Mouse (Mus musculus) inflammation-experienced regulatory T-cells, adult 6 months (primary cell): ENCODE data around the gene Lrg1. TPM values are rescaled to one million over a fixed set of nuclear protein-coding genes. Genes with fewer than 3 reads are reported as not detected.

Source experiments
- ATAC-seq: one replicate; pipeline ENCODE4 v1.8.0; 2017
- polyA plus RNA-seq, 3 experiments: library from polyadenylated mRNA; unstranded; fragments of 100-300 nt; shearing (Covaris generic); gene quantifications; one replicate each; pipeline ENCODE4 v1.2.1; 2017

The Lrg1 gene
- polyA plus RNA-seq, 3 experiments from 2014 or later = not detected

DNA sequence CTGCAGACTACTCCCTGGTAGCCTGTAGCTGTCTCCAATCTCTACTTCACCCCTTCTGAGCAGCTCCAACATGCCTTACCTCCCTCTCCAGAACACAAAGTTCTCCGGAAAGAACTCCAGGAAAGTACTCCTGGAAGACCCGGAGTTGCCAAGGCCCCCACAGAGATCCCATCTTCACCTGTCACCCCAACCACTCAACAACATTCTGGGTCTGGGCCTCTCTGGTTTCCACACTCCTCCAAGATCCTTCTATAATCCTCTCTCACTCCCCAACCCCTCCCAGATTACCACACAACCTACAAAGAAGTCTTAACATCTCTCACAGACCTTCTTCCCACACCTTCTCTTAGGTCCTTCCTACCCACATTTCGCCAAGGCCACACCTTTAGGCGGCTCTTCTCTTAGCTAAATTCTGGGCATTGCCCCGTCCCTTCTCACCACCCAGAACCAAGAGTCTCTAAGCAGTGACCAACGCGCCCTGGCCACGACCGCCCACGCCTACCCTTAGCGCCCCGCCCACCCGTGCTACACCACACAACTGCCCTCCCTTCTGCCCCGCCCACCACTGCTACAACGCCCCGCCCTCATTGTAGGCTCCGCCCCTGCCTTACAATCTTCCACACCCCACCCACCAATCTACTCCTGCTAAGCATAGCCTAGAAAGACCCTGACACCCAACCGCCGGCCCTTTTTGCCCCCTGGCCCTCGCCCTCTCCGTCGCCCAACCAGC is 47.5 kb downstream of the Lrg1 start:
- no peak for ATAC-seq

DNA sequence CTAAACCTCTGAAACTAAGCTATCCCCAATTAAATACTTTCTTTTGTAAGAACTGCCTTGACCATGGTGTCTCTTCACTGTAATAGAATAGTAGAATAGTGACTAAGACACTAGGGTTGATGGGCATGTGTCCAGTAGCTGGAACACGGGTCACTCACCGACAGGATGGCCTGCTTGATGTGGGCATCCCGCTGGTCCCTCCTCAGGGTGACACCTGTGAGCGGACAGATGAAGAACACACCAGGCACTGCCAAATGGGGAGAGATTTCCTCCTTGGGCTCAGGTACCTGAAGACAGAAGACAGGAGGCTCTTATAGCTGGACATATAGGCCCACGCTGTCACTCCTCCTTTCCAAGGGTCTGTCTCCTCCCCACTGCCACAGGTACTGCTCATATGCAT is 49.6 kb downstream of the Lrg1 start:
- ATAC-seq = no peak

DNA sequence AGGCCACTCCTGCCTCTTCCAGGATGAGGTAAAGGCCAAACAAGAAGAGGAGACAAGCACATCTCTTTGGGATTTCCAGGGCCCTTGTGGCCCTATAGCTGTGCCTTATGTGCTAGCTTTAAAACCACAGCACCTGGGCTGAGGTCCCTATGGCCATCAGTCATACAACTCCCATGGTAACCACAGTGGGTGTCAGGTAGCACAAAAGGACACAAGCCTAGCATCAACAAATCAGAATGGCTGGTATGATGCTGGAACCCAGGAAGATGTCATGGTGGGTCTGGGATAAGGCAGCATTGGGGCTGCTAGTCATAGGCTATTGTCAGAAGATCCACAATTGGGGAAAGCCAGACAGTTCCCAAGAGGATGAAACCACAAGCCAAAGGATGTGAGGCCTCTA is 50.7 kb downstream of the Lrg1 start:
- no peak for ATAC-seq

Other genes starting within 250 kb of the Lrg1 start
- 10 to 100 TPM; 13.0 to 18.7 (median 15.8) TPM for gene Zfp119a, start 243.1 kb downstream of the Lrg1 start, polyA plus RNA-seq
- gene Zfp959, start 229.9 kb downstream of the Lrg1 start, polyA plus RNA-seq = 10 to 100 TPM; 26.9 to 35.6 (median 29.1) TPM
- gene Zfp119b, start 172.5 kb downstream of the Lrg1 start, polyA plus RNA-seq = 10 to 100 TPM in 2 of 3 experiments, 1 to 10 TPM in 1; 8.1 to 20.3 (median 17.7) TPM
- 10 to 100 TPM; 50.3 to 70.8 (median 50.4) TPM for gene Ebi3, start 169.4 kb downstream of the Lrg1 start, polyA plus RNA-seq
- gene Yju2, start 162.9 kb downstream of the Lrg1 start, polyA plus RNA-seq = 10 to 100 TPM; 25.6 to 36.5 (median 33.0) TPM
- gene Shd, start 151.5 kb downstream of the Lrg1 start, polyA plus RNA-seq = under 1 TPM in 1 of 3 experiments, not detected in 2; 0.40 TPM
- gene Fsd1, start 135.5 kb downstream of the Lrg1 start, polyA plus RNA-seq = under 1 TPM in 1 of 3 experiments, not detected in 2; 0.98 TPM
- under 1 TPM in 1 of 3 experiments, not detected in 2; 0.30 TPM for gene Stap2, start 116.4 kb downstream of the Lrg1 start, polyA plus RNA-seq
- 10 to 100 TPM in 2 of 3 experiments, 1 to 10 TPM in 1; 8.3 to 24.2 (median 17.4) TPM for gene Mpnd, start 116.3 kb downstream of the Lrg1 start, polyA plus RNA-seq
- 10 to 100 TPM; 86.9 to 93.6 (median 91.6) TPM for gene Sh3gl1, start 85.4 kb downstream of the Lrg1 start, polyA plus RNA-seq
- gene Chaf1a, start 81.6 kb downstream of the Lrg1 start, polyA plus RNA-seq = 1 to 10 TPM in 2 of 3 experiments, under 1 TPM in 1; 0.63 to 3.6 (median 1.3) TPM
- gene Ubxn6, start 47.0 kb downstream of the Lrg1 start, polyA plus RNA-seq = 10 to 100 TPM; 28.7 to 41.6 (median 34.2) TPM
- 10 to 100 TPM; 32.5 to 58.6 (median 40.3) TPM for gene Hdgfl2, start 42.4 kb downstream of the Lrg1 start, polyA plus RNA-seq
- under 1 TPM in 1 of 3 experiments, not detected in 2; 0.09 TPM for gene Plin4, start 12.2 kb downstream of the Lrg1 start, polyA plus RNA-seq
- under 1 TPM in 1 of 3 experiments, not detected in 2; 0.16 TPM for gene Plin5, start 4.4 kb downstream of the Lrg1 start, polyA plus RNA-seq
- gene Sema6b, start 18.3 kb upstream of the Lrg1 start, polyA plus RNA-seq = under 1 TPM in 1 of 3 experiments, not detected in 2; 0.13 TPM
- gene Tnfaip8l1, start 40.5 kb upstream of the Lrg1 start, polyA plus RNA-seq = 10 to 100 TPM; 29.8 to 39.7 (median 37.9) TPM
- 10 to 100 TPM; 53.3 to 65.6 (median 59.5) TPM for gene Mydgf, start 61.9 kb upstream of the Lrg1 start, polyA plus RNA-seq
- gene Dpp9, start 96.9 kb upstream of the Lrg1 start, polyA plus RNA-seq = 10 to 100 TPM; 13.6 to 17.5 (median 14.5) TPM
- gene Fem1a, start 134.8 kb upstream of the Lrg1 start, polyA plus RNA-seq = 1 to 10 TPM; 4.9 to 6.2 (median 6.1) TPM
- gene Ticam1, start 154.8 kb upstream of the Lrg1 start, polyA plus RNA-seq = 10 to 100 TPM in 1 of 3 experiments, 1 to 10 TPM in 2; 8.1 to 11.5 (median 8.7) TPM
- 10 to 100 TPM; 25.6 to 28.7 (median 25.6) TPM for gene Plin3, start 170.9 kb upstream of the Lrg1 start, polyA plus RNA-seq
- not detected for gene Arrdc5, start 178.3 kb upstream of the Lrg1 start, polyA plus RNA-seq
- 10 to 100 TPM in 1 of 3 experiments, 1 to 10 TPM in 2; 7.1 to 60.4 (median 9.6) TPM for gene Uhrf1, start 181.3 kb upstream of the Lrg1 start, polyA plus RNA-seq
- 1 to 10 TPM; 3.2 to 8.4 (median 8.0) TPM for gene Kdm4b, start 204.1 kb upstream of the Lrg1 start, polyA plus RNA-seq